Mouse (Mus musculus) intestine, embryonic 14.5 days (tissue): ENCODE results near the gene Pla2g4d. TPM values are rescaled to one million over a fixed set of nuclear protein-coding genes. Genes with fewer than 3 reads are reported as not detected.

Experiments
- ATAC-seq: fragments of 200-750 bp; cut with Nextera tagmentation; replicated peaks from 2 replicates; pipeline ENCODE4 v1.8.0; 2017; ENCODE audit warnings: low read depth, moderate number of reproducible peaks, moderate TSS enrichment, moderate library complexity; ENCODE audit not compliant: low FRiP score, low TSS enrichment
- DNase-seq: peaks from one replicate; pipeline ENCODE4 v3.0.0-alpha.2; 2018; ENCODE audit warnings: low spot score
- H3K27ac ChIP-seq: fragments of 300-500 bp; sonication (generic); 2 replicates; pipeline ENCODE4 v1.5.1; 2014; ENCODE audit warnings: low read depth, mild to moderate bottlenecking, control low read depth
- H3K27me3 ChIP-seq: fragments of 300-500 bp; sonication (generic); replicated peaks from 2 replicates; pipeline ENCODE4 v1.6.1; 2014; ENCODE audit warnings: low read length, control low read depth; ENCODE audit not compliant: control insufficient read depth, insufficient read depth
- H3K36me3 ChIP-seq: fragments of 300-500 bp; sonication (generic); 2 replicates; pipeline ENCODE4 v1.6.1; 2014; ENCODE audit warnings: low read length, control low read depth; ENCODE audit not compliant: control insufficient read depth, insufficient read depth
- H3K4me1 ChIP-seq: fragments of 300-500 bp; sonication (generic); replicated peaks from 2 replicates; pipeline ENCODE4 v1.6.1; 2014; ENCODE audit warnings: low read length, control low read depth, mixed read lengths; ENCODE audit not compliant: control insufficient read depth, insufficient read depth
- H3K4me2 ChIP-seq: fragments of 300-500 bp; sonication (generic); 2 replicates; pipeline ENCODE4 v1.6.1; 2014; ENCODE audit warnings: low read length
- H3K4me3 ChIP-seq: fragments of 300-500 bp; sonication (generic); 2 replicates; pipeline ENCODE4 v1.5.1; 2014; ENCODE audit warnings: low read depth, low read length, control low read depth, mixed read lengths
- H3K9ac ChIP-seq: fragments of 300-500 bp; sonication (generic); 2 replicates; pipeline ENCODE4 v1.6.1; 2014; ENCODE audit warnings: mild to moderate bottlenecking, low read length
- H3K9me3 ChIP-seq: fragments of 300-500 bp; sonication (generic); 2 replicates; pipeline ENCODE4 v1.6.1; 2016; ENCODE audit warnings: low read length, control low read depth; ENCODE audit not compliant: control insufficient read depth
- WGBS: fragments of 180-500 bp; shearing (Covaris S2); extraction: QIAGEN DNeasy Blood & Tissue Kit; methylation state at CpG from one replicate; pipeline ENCODE4 v1.1.7; 2014; 5-methylcytosine and 5-hydroxymethylcytosine counted together
- polyA plus RNA-seq: library from polyadenylated mRNA; unstranded; fragments of >200 nt; fragmentation: Nextera tagmentation; extraction: Ambion mirVana; gene quantifications from 2 replicates; pipeline ENCODE4 v1.2.1, GENCODE M21; 2014

The Pla2g4d gene
- polyA plus RNA-seq, 1 experiment from 2014 or later: 0.04 TPM

GRCm38 (mm10) chr2:120231642-120232041, 57.4 kb downstream of the Pla2g4d start:
- no peaks in the 10 kb centered on the region for H3K9me3 ChIP-seq
- H3K4me3 ChIP-seq: no peak overlapping the region
- no peaks in the 10 kb centered on the region for H3K27me3 ChIP-seq
- no peaks in the 10 kb centered on the region for H3K36me3 ChIP-seq
- no peaks in the 10 kb centered on the region for H3K4me1 ChIP-seq
- H3K4me2 ChIP-seq: no peak overlapping the region
- H3K27ac ChIP-seq: no peak overlapping the region
- no peak overlapping the region for H3K9ac ChIP-seq
- ATAC-seq: no peak
- DNase-seq: no peak
- WGBS: 49% methylated on average over 3 of the region's 3 CpGs

Other genes starting within 250 kb of the Pla2g4d start
- gene Ehd4, start 134.6 kb downstream of the Pla2g4d start, polyA plus RNA-seq: 35.4 and 36.5 TPM in 2 replicates
- 0.05 and 0.07 TPM in 2 replicates for gene Pla2g4e, start 43.9 kb downstream of the Pla2g4d start, polyA plus RNA-seq
- gene Pla2g4f, start 25.0 kb upstream of the Pla2g4d start, polyA plus RNA-seq: 0.11 and 0.27 TPM in 2 replicates
- 24.6 and 25.1 TPM in 2 replicates for gene Vps39, start 63.9 kb upstream of the Pla2g4d start, polyA plus RNA-seq
- 7.4 and 9.4 TPM in 2 replicates for gene Ganc, start 114.7 kb upstream of the Pla2g4d start, polyA plus RNA-seq
- 12.4 and 13.8 TPM in 2 replicates for gene Tmem87a, start 114.9 kb upstream of the Pla2g4d start, polyA plus RNA-seq
- 1.5 and 2.3 TPM in 2 replicates for gene Capn3, start 166.8 kb upstream of the Pla2g4d start, polyA plus RNA-seq